Mouse (Mus musculus): ENCODE data around the gene Numb. TPM values are rescaled to one million over a fixed set of nuclear protein-coding genes. Genes with fewer than 3 reads are reported as not detected.
"Not testable (repeated sequence)": the region's sequence is repeated elsewhere in the genome, so short reads cannot be mapped to it uniquely, and the experiment has no call there.

The Numb gene
- total RNA-seq, 1 experiment = 17.2 TPM

DNA sequence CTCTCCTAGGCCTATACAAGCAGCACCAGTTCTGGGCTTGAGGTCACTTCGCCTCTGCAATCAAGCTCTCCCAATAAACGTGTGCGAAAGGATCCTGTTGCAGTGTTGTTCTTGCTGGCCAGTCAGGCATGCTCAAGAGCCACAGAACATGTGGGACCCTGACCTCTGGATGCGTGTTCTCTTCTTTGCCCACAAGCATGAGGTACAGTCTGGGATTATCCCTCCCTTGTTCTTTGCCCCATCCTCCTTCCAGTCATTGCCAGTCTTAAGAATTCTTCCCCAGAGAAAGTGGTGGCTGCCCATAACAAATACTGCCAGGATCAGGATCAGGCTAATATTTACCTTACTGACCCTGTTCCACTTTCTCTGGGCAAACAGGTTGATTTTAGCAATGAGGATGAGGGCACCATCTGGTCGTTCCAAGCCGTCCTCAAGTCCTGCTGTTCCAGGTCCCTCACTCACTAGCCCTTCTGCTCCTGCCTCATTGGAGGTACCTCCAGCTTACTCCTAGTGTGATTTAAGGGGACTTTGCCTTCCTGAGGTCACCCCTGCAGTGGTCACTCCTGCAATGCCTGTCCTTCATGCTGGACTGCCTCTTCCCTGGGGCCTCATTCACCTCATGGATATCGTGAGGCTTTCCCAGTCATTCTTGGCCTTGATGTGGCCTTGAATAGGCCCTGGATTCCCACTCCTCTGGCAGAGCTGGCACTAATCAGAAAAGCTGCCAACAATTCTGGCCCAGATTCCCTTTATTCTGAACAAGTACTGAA is 36.0 kb downstream of the Numb start:
- in situ Hi-C loops (cut with MboI; ENCODE audit: low sequenced_read_pairs in 2 of 2, unreplicated experiment in 2 of 2) = no loop called here

DNA sequence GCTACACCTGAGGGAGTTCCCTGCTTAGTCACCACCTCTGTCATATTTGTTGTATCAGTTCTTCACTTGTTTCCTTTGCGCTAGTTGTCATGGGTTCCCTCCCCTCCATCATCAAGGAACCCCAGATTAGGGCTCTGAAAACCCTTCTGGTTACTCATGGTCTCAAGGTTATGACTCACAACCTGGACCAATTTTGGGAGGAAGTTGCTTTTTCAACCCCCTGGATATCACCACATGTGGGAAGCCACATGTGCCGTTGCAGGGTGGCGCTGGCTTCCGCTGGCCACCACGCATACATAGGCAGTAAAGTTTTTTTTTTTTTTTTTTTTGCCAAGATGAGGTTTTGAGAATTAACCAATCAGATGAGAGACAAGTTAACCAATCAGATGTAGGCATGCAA is 36.7 kb downstream of the Numb start:
- DNase-seq (ENCODE audit: low read depth, low spot score); H3K9ac ChIP-seq (ENCODE audit: insufficient read depth, low read depth, low read length, poor library complexity, severe bottlenecking); H3K4me1 ChIP-seq (ENCODE audit: control insufficient read depth in 2 of 2, insufficient read depth in 2 of 2, low read length in 2 of 2, poor library complexity in 1 of 2); H3K36me3 ChIP-seq (ENCODE audit: control insufficient read depth, insufficient read depth, low read length, poor library complexity, severe bottlenecking); H3K4me3 ChIP-seq (ENCODE audit: insufficient read depth in 1 of 2, low read depth in 1 of 2, low read length in 2 of 2, poor library complexity in 1 of 2, severe bottlenecking in 1 of 2); H3K27ac ChIP-seq (ENCODE audit: insufficient read depth, low read depth, low read length, poor library complexity, severe bottlenecking); in situ Hi-C loops (cut with MboI; ENCODE audit: low sequenced_read_pairs in 2 of 2, unreplicated experiment in 2 of 2); H3K9me3 ChIP-seq (ENCODE audit: control insufficient read depth, insufficient read depth, low read depth, low read length): not testable (repeated sequence)
- peak; percentile 62; the same call in 1 of the 2 replicates for TF ChIP-seq ZNF384 (IDR thresholded peaks at IDR 0.05; ENCODE audit: low read depth, low read length)

More for the DNA sequence above, 36.0 kb downstream of the Numb start:
- peaks cover 2 to 3% of the 10 kb centered on the region in 2 experiments; a peak in 2 of 4 replicates for H3K4me1 ChIP-seq (ENCODE audit: control insufficient read depth in 2 of 2, insufficient read depth in 2 of 2, low read length in 2 of 2, poor library complexity in 1 of 2)
- H3K4me3 ChIP-seq (ENCODE audit: insufficient read depth in 1 of 2, low read depth in 1 of 2, low read length in 2 of 2, poor library complexity in 1 of 2, severe bottlenecking in 1 of 2) = no peak overlapping the region
- no peak for DNase-seq (ENCODE audit: low read depth, low spot score)
- 0 out of 2 replicates have a peak, but pooled peaks have one; percentile 2 for TF ChIP-seq ZNF384 (IDR thresholded peaks at IDR 0.05; ENCODE audit: low read depth, low read length)
- TF ChIP-seq MAFK (IDR thresholded peaks at IDR 0.05; ENCODE audit: insufficient read depth, low read depth, low read length) = no peak
- no peak for TF ChIP-seq HCFC1 (IDR thresholded peaks at IDR 0.05; ENCODE audit: borderline replicate concordance, insufficient read depth, low read length)
- TF ChIP-seq CHD2 (IDR thresholded peaks at IDR 0.05; ENCODE audit: low read depth, low read length) = no peak
- no peak for TF ChIP-seq ZC3H11A (IDR thresholded peaks at IDR 0.05; ENCODE audit: borderline replicate concordance, low read depth, low read length)
- H3K9ac ChIP-seq (ENCODE audit: insufficient read depth, low read depth, low read length, poor library complexity, severe bottlenecking) = no peak overlapping the region
- H3K27ac ChIP-seq (ENCODE audit: insufficient read depth, low read depth, low read length, poor library complexity, severe bottlenecking) = no peak overlapping the region
- H3K36me3 ChIP-seq (ENCODE audit: control insufficient read depth, insufficient read depth, low read length, poor library complexity, severe bottlenecking) = no peaks in the 10 kb centered on the region
- H3K9me3 ChIP-seq (ENCODE audit: control insufficient read depth, insufficient read depth, low read depth, low read length) = no peaks in the 10 kb centered on the region

DNA sequence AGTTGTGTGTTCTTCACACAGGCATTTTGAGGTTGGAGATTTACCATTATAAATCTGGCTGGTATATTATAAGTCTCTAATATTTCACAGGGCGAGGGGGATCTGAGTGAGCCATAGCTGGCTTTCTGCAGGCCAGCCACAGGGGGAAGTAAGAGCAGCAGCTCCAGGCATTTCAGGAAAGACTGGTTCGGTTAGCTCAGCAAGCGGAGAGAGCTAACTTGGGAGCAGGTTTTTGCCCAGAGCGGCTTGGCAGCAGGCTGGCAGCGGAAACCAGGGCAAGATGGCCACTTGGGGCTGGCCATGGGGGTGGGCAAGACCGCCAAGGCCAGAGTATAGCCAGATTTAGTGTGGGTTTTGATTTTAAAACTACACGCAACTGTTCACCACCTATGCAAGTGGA is 39.2 kb downstream of the Numb start:
- Histone ChIP-seq H3K9me3 (ENCODE audit: control insufficient read depth, insufficient read depth, low read depth, low read length) (no peaks in the 10 kb centered on the region), H3K4me3 (ENCODE audit: insufficient read depth in 1 of 2, low read depth in 1 of 2, low read length in 2 of 2, poor library complexity in 1 of 2, severe bottlenecking in 1 of 2) (peak overlapping the region in 1 of 2 experiments; percentile 42; a peak in 2 of 4 replicates), H3K36me3 (ENCODE audit: control insufficient read depth, insufficient read depth, low read length, poor library complexity, severe bottlenecking) (no peaks in the 10 kb centered on the region), H3K9ac (ENCODE audit: insufficient read depth, low read depth, low read length, poor library complexity, severe bottlenecking) (0 out of 2 replicates have a peak overlapping the region, but pooled peaks have one; percentile 35), H3K4me1 (ENCODE audit: control insufficient read depth in 2 of 2, insufficient read depth in 2 of 2, low read length in 2 of 2, poor library complexity in 1 of 2) (peaks cover 2 to 3% of the 10 kb centered on the region in 2 experiments; a peak in 2 of 4 replicates), H3K27ac (ENCODE audit: insufficient read depth, low read depth, low read length, poor library complexity, severe bottlenecking) (no peak overlapping the region; the same call in 1 of the 2 replicates)
- DNase-seq (ENCODE audit: low read depth, low spot score) = no peak
- in situ Hi-C loops (cut with MboI; ENCODE audit: low sequenced_read_pairs in 2 of 2, unreplicated experiment in 2 of 2) = no loop called here
- TF ChIP-seq HCFC1 (IDR thresholded peaks at IDR 0.05; ENCODE audit: borderline replicate concordance, insufficient read depth, low read length) (no peak), ZC3H11A (IDR thresholded peaks at IDR 0.05; ENCODE audit: borderline replicate concordance, low read depth, low read length) (no peak), MAFK (IDR thresholded peaks at IDR 0.05; ENCODE audit: insufficient read depth, low read depth, low read length) (no peak), CHD2 (IDR thresholded peaks at IDR 0.05; ENCODE audit: low read depth, low read length) (no peak), ZNF384 (IDR thresholded peaks at IDR 0.05; ENCODE audit: low read depth, low read length) (no peak)

DNA sequence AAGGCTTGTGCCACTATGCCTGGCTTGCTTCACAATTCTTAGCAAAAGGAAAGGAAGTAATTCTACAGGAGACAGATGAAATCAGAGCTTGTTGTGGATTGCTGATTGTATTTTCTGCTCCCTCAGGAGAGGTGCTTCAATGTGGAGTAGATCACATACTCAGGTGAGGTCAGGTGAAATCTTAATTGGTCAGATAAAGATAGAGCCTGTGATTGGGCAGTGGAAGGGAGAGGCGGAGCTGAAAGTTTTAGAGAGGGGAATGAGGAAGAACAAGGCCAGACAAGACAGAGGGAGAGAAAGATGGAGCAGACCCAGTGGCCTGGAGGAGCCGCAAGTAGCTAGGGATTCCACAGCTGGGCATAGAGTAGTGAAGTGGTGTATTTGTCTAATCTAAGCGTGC is 39.6 kb downstream of the Numb start:
- Histone ChIP-seq H3K9me3 (ENCODE audit: control insufficient read depth, insufficient read depth, low read depth, low read length) (no peaks in the 10 kb centered on the region), H3K4me1 (ENCODE audit: control insufficient read depth in 2 of 2, insufficient read depth in 2 of 2, low read length in 2 of 2, poor library complexity in 1 of 2) (peaks cover 2 to 3% of the 10 kb centered on the region in 2 experiments; a peak in 2 of 4 replicates), H3K27ac (ENCODE audit: insufficient read depth, low read depth, low read length, poor library complexity, severe bottlenecking) (no peak overlapping the region), H3K4me3 (ENCODE audit: insufficient read depth in 1 of 2, low read depth in 1 of 2, low read length in 2 of 2, poor library complexity in 1 of 2, severe bottlenecking in 1 of 2) (peak overlapping the region in 1 of 2 experiments; percentile 42; a peak in 1 of 4 replicates), H3K36me3 (ENCODE audit: control insufficient read depth, insufficient read depth, low read length, poor library complexity, severe bottlenecking) (no peaks in the 10 kb centered on the region), H3K9ac (ENCODE audit: insufficient read depth, low read depth, low read length, poor library complexity, severe bottlenecking) (no peak overlapping the region)
- in situ Hi-C loops (cut with MboI; ENCODE audit: low sequenced_read_pairs in 2 of 2, unreplicated experiment in 2 of 2) = no loop called here
- peak; percentile 9 for DNase-seq (ENCODE audit: low read depth, low spot score)
- no peak for TF ChIP-seq HCFC1 (IDR thresholded peaks at IDR 0.05; ENCODE audit: borderline replicate concordance, insufficient read depth, low read length)
- 0 out of 2 replicates have a peak, but pooled peaks have one; percentile 4 for TF ChIP-seq ZNF384 (IDR thresholded peaks at IDR 0.05; ENCODE audit: low read depth, low read length)
